9 mouse cellular contexts compared by ENCODE assay signal in genomic region chr5:88885944-88886343, GRCm38 (mm10). TPM values are rescaled to one million over a fixed set of nuclear protein-coding genes. Genes with fewer than 3 reads are reported as not detected.
DNase-seq lines count a peak whose midpoint lies in the region; ATAC-seq and TF ChIP-seq lines count a peak whose summit lies in the region.
"Had no signal": no experiment of that assay in that cellular context is flagged by ENCODE, and none has a peak within 500 bp of the region (broad histone marks: within the 10 kb centered on the region; RNA-seq: fewer than 3 reads in every experiment).

No protein-coding gene starts in this region.

- peak overlapping the region; percentile 96 for H3K4me2 ChIP-seq in forebrain, embryonic 14.5 days (ENCODE audit: low read length)
- peak overlapping the region; percentile 92 for H3K4me2 ChIP-seq in limb, embryonic 12.5 days
- peak overlapping the region; percentile 93 for H3K4me2 ChIP-seq in neural tube, embryonic 15.5 days

- no peak overlapping the region for H3K9ac ChIP-seq in liver, adult 2 months (ENCODE audit: low read depth, low read length)
- peak overlapping the region; percentile 72; the same call in 1 of the 2 replicates for H3K9ac ChIP-seq in forebrain, embryonic 14.5 days (ENCODE audit: low read length)
- peak overlapping the region; percentile 79; the same call in 1 of the 2 replicates for H3K9ac ChIP-seq in limb, embryonic 12.5 days (replicated peaks)
- H3K9ac ChIP-seq in neural tube, embryonic 15.5 days (replicated peaks), result no peak overlapping the region

- no peak for TF ChIP-seq CTCF in liver, adult 2 months (IDR thresholded peaks at IDR 0.05; ENCODE audit: low read depth, low read length)

- H3K9me3 ChIP-seq in forebrain, embryonic 14.5 days (replicated peaks; ENCODE audit: control insufficient read depth, low read length), result no peaks in the 10 kb centered on the region
- no peaks in the 10 kb centered on the region for H3K9me3 ChIP-seq in limb, embryonic 12.5 days
- no peaks in the 10 kb centered on the region for H3K9me3 ChIP-seq in neural tube, embryonic 15.5 days (replicated peaks)

- no peak overlapping the region for H3K4me3 ChIP-seq in liver, adult 2 months (ENCODE audit: insufficient read depth, low read depth, low read length)
- H3K4me3 ChIP-seq in forebrain, embryonic 14.5 days (ENCODE audit: low read depth, low read length), result peak overlapping the region; percentile 71; the same call in 1 of the 2 replicates
- peak overlapping the region; percentile 85 for H3K4me3 ChIP-seq in limb, embryonic 12.5 days (replicated peaks)
- peak overlapping the region; percentile 65 for H3K4me3 ChIP-seq in neural tube, embryonic 15.5 days (replicated peaks)

- H3K4me1 ChIP-seq in liver, adult 2 months (ENCODE audit: control insufficient read depth, insufficient read depth, low read length), result peaks cover 15% of the 10 kb centered on the region
- 0 out of 2 replicates have a peak, but pooled peaks cover 4% of the 10 kb centered on the region for H3K4me1 ChIP-seq in forebrain, embryonic 14.5 days (ENCODE audit: control insufficient read depth, insufficient read depth, low read length)
- H3K4me1 ChIP-seq in limb, embryonic 12.5 days (replicated peaks), result peaks cover 11% of the 10 kb centered on the region
- H3K4me1 ChIP-seq in neural tube, embryonic 15.5 days, result peaks cover 15% of the 10 kb centered on the region

- H3K27ac ChIP-seq in liver, adult 2 months (replicated peaks; ENCODE audit: insufficient read depth, low read depth, low read length), result peak overlapping the region; percentile 13; the same call in 1 of the 2 replicates
- no peak overlapping the region for H3K27ac ChIP-seq in forebrain, embryonic 14.5 days (ENCODE audit: low read depth, low read length)
- H3K27ac ChIP-seq in limb, embryonic 12.5 days, result no peak overlapping the region
- H3K27ac ChIP-seq in neural tube, embryonic 15.5 days (replicated peaks), result no peak overlapping the region
- H3K27ac ChIP-seq: macrophage had no signal

- ATAC-seq in forebrain, embryonic 14.5 days, result no peak
- no peak for ATAC-seq in limb, embryonic 12.5 days (ENCODE audit: insufficient number of reproducible peaks, insufficient read depth, low FRiP score, low TSS enrichment, low read depth)
- ATAC-seq in neural tube, embryonic 15.5 days (ENCODE audit: low FRiP score), result no peak

- H3K79me2 ChIP-seq in liver, adult 2 months (ENCODE audit: control insufficient read depth, insufficient read depth, low read length), result peaks cover 15% of the 10 kb centered on the region; the same call in 1 of the 2 replicates

- H3K36me3 ChIP-seq in liver, adult 2 months (ENCODE audit: control insufficient read depth, insufficient read depth, low read length), result no peaks in the 10 kb centered on the region
- H3K36me3 ChIP-seq in forebrain, embryonic 14.5 days (ENCODE audit: control insufficient read depth, insufficient read depth, low read length), result no peaks in the 10 kb centered on the region
- H3K36me3 ChIP-seq in limb, embryonic 12.5 days, result no peaks in the 10 kb centered on the region
- no peaks in the 10 kb centered on the region for H3K36me3 ChIP-seq in neural tube, embryonic 15.5 days

- DNase-seq in liver, adult 2 months (ENCODE audit: extremely low read depth, low read depth, low spot score), result no peak
- DNase-seq in liver (no peak), MN1 (ENCODE audit: low spot score) (no peak)
- no peak for DNase-seq in forebrain, embryonic 14.5 days (ENCODE audit: low spot score)
- no peak for DNase-seq in layer of hippocampus, adult 8-10 months (ENCODE audit: low spot score in 2 of 2)
- DNase-seq in thymus, postnatal 14 days, result no peak

- no peaks in the 10 kb centered on the region for H3K27me3 ChIP-seq in liver, adult 2 months (ENCODE audit: control insufficient read depth, insufficient read depth, low read length)
- H3K27me3 ChIP-seq in forebrain, embryonic 14.5 days (replicated peaks; ENCODE audit: control insufficient read depth, insufficient read depth, low read length), result 0 out of 2 replicates have a peak, but pooled peaks cover 3% of the 10 kb centered on the region
- H3K27me3 ChIP-seq in limb, embryonic 12.5 days, result peaks cover 20% of the 10 kb centered on the region; the same call in 1 of the 2 replicates
- peaks cover 7% of the 10 kb centered on the region; the same call in 1 of the 2 replicates for H3K27me3 ChIP-seq in neural tube, embryonic 15.5 days (replicated peaks)

- WGBS in liver, adult 2 months, result 39% methylated on average over 5 of the region's 5 CpGs
- WGBS in forebrain, embryonic 14.5 days, result 50% methylated on average over 5 of the region's 5 CpGs
- WGBS in limb, embryonic 12.5 days, result 49% methylated on average over 5 of the region's 5 CpGs
- WGBS in neural tube, embryonic 15.5 days, result 52% methylated on average over 5 of the region's 5 CpGs

- TF ChIP-seq POLR2A in liver, adult 2 months (IDR thresholded peaks at IDR 0.05; ENCODE audit: extremely low read depth, insufficient read depth, low read length), result no peak

RNA-seq across cellular contexts. Expression of gene Slc4a4, which starts 0.7 kb away (rescaled TPM):
- 30.2 and 33.4 TPM in 2 replicates for total RNA-seq in liver, adult 2 months (2014; rRNA removed)
- polyA plus RNA-seq in liver, adult 2 months (2012; rRNA removed), result 12.0 and 15.9 TPM in 2 replicates
- polyA plus RNA-seq in forebrain, embryonic 14.5 days (2014; fragmentation: Nextera tagmentation; extraction: Ambion mirVana), result 0.98 and 2.2 TPM in 2 replicates
- polyA plus RNA-seq in limb, embryonic 12.5 days (2016; fragmentation: Nextera tagmentation; extraction: Ambion mirVana), result 1.8 and 1.9 TPM in 2 replicates
- 12.2 and 13.4 TPM in 2 replicates for polyA plus RNA-seq in neural tube, embryonic 15.5 days (2015; fragmentation: Nextera tagmentation; extraction: Ambion mirVana)
- total RNA-seq in layer of hippocampus, adult 8-10 months (2022), result 100 to 1,000 TPM; 140 to 157 (median 150) TPM
- polyA plus RNA-seq: macrophage had no signal

Comparison
In these comparisons a context has a peak if more than half of its experiments do, and no peak if none do; other contexts are left out.
1. H3K9ac ChIP-seq: peak in forebrain, embryonic 14.5 days (single experiment) and limb, embryonic 12.5 days (single experiment); none in liver, adult 2 months (single experiment) and neural tube, embryonic 15.5 days (single experiment).
2. Peak in every context shown above with its lines, with median percentiles within 50 percentile points of each other: H3K4me2 ChIP-seq.